Mouse (Mus musculus): ENCODE data around the gene Pdp2.
A peak's percentile ranks its signal among the peaks of the same experiment; 100 is the strongest.

- 0 out of 2 replicates have a peak, but pooled peaks have one; percentile 29 for TF ChIP-seq MAFK (IDR thresholded peaks at IDR 0.05; ENCODE audit: insufficient read depth, low read depth, low read length)
- TF ChIP-seq CHD2 (IDR thresholded peaks at IDR 0.05; ENCODE audit: low read depth, low read length), result no peak
These were observed 46.8 kb downstream of the Pdp2 start for GRCm38 (mm10) chr8:104638010-104638409.

Measured in ES-E14 (cell line).